Mouse (Mus musculus): Measurements from ENCODE around the gene Arhgef2.

The Arhgef2 gene

DNA sequence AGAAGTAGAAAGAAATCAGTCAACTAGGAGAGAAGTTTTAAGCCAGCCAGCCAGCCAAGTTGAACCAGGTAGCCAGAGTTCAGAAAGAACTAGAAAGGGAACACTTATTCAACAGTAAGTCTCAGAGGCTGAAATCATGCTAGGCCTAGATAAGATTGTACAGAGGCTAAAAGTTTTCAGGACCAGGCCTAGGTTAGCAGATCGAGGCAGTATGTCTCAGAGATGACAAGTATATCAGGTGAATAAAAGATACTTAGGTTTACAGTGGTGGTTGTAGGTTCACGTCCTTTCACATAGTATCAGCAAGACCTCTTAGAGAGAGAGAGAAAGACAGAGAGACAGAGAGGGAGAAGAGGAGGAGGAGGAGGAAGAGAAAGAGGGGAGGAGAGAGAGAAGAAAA lies 78.0 kb downstream of the Arhgef2 start:
- no peak for DNase-seq (ENCODE audit: low spot score in 2 of 2)

- DNase-seq (ENCODE audit: low spot score in 2 of 2): no peak
These were observed 78.6 kb downstream of the Arhgef2 start for GRCm38 (mm10) chr3:88684236-88684979.

DNA sequence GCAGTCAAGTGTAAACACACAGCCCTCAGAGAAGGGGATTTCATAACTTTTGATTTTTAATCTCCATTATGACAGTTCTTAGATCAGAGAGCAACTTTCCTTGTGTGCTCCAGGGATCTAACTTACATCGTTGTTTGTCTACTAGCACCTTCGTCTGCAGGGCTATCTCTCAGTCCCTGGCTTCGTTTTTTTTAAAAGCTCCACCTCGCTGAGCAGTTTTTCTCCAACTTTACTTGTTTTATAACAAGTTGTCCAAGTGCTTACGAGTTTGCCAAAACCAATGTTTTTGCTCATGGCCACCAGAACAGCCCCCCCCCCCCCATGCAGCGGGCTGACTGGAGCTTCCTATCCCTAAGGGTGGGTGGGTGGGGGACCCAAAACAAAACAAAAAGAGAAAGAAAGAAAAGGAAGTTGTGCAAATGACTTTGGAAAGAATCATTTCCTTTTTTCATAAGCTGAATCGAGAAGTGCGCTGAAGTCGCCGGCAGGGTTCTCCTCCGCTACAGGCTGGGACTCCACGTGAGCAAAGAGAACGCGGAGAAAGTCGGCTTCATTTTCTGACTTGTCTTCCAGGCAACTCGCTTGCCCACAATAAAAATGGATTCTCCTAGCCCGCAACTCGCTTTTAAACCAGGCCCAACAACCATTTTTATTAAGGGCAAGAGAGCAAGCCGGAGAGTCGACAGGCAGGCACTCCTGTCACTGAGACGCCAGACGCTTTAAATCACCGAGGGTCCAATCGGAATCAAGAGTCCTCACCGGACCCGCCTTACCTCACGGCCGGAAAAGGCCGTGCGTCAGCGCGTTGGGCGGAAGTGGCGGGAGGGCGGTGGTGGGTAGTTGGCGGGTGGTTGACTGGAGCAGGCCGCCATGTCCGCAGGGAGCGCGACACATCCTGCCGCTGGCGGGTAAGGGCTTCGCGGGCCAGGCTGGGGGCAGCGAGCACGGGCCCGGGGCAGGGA lies 79.5 kb downstream of the Arhgef2 start, which contains the start of gene Khdc4:
Gene Khdc4 (plus strand): TSS at position 824 of the 962 bp plus-strand sequence.
- peak; percentile 89 to 92 for DNase-seq (ENCODE audit: low spot score in 2 of 2)

GRCm38 (mm10) chr3:88685958-88686451 lies 80.2 kb downstream of the Arhgef2 start:
- DNase-seq (ENCODE audit: low spot score in 2 of 2): peak in 1 of 2 experiments; percentile 7

DNA sequence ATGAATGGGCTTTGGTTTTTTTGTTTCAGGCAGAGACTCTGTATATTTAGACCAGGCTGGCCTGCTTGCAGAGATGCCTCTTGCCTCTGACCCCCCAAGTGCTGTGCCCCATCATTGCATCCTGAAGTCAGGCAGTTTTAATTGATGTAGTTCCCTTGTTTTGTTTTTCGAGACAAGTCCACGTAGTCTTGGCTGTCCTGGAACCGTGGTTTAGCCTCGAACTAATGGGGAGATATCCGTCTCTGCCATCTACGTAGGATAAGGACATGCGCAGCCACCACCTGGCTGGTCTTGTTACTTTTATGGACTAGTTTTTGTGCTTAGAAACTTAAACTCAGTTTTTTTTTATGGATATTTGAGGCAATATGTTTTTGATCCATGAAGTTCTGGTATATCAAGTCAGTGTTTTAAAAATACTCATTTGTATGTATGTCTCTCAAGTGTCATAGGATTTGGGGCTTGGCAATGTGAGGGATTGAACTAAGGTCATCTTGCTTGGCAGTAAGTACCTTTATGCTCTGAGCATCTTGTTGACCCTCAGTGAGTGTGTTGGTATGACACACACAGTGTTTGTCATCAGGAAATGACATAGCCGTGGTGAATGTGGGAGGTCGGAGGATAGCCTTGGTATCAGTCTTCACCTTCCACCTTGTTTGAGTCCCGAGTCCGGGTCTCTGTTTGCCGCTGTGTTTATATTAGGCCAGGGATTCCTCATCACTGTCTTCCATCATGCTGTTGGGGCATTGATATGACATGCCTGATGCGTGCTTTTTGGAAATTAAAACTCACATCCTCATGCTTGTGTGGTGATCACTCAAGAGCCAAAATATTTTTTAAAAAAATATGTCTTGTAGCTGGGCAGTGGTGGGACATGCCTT lies 81.2 kb downstream of the Arhgef2 start:
- DNase-seq (ENCODE audit: low spot score in 2 of 2): no peak

DNA sequence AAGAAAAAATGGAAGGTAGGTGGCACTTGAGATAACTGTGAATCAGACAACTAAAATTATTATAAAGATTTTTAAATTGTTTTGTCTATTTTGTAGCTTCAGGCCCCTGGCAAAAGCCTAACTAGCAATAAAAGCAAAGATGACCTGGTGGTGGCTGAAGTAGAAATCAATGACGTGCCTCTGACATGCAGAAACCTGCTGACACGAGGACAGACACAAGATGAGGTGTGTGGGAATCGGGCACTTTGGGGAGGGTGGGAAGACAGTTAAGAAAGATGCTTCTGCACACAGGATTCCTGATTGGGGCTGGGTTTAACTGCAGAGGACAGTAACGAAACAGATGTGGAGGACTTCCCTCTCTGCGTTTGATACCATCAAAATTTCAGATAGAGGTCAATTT lies 83.3 kb downstream of the Arhgef2 start:
- DNase-seq (ENCODE audit: low spot score in 2 of 2): no peak

- DNase-seq (ENCODE audit: low spot score in 2 of 2): no peak
These were observed 89.8 kb downstream of the Arhgef2 start for GRCm38 (mm10) chr3:88695545-88695944.

All from spleen, postnatal 14 days (tissue).